Mouse (Mus musculus): ENCODE results near the gene Sbno1. TPM values are rescaled to one million over a fixed set of nuclear protein-coding genes. Genes with fewer than 3 reads are reported as not detected.
A peak's percentile ranks its signal among the peaks of the same experiment; 100 is the strongest.
"Not testable (repeated sequence)": the region's sequence is repeated elsewhere in the genome, so short reads cannot be mapped to it uniquely, and the experiment has no call there.

Sbno1 gene
- 70.7 and 71.9 TPM in 2 replicates for polyA plus RNA-seq (2015; fragmentation: Nextera tagmentation; extraction: Ambion mirVana)

- Histone ChIP-seq H3K9ac (peak within 1 kb of the TSS; percentile 86), H3K27me3 (no peaks in the 10 kb centered on the region), H3K4me2 (peak within 1 kb of the TSS; percentile 89), H3K36me3 (peaks cover 6% of the 10 kb centered on the region; the same call in 1 of the 2 replicates), H3K9me3 (no peaks in the 10 kb centered on the region), H3K4me3 (peak within 1 kb of the TSS; percentile 98), H3K4me1 (0 out of 2 replicates have a peak, but pooled peaks cover 7% of the 10 kb centered on the region), H3K27ac (peak within 1 kb of the TSS; percentile 92)
- ATAC-seq (ENCODE audit: insufficient number of reproducible peaks, low FRiP score, low TSS enrichment, low read depth): peak; percentile 95
- under 1% methylated on average over 62 of the region's 81 CpGs for WGBS
Observed at GRCm38 (mm10) chr5:124425412-124426259, at the start of gene Sbno1. Sbno1 (minus strand) TSS chr5:124426001.

GRCm38 (mm10) chr5:124470591-124471171 lies 44.9 kb upstream of the Sbno1 start:
- Histone ChIP-seq H3K36me3 (peaks cover 35% of the 10 kb centered on the region), H3K27me3 (no peaks in the 10 kb centered on the region), H3K4me1 (peaks cover 5% of the 10 kb centered on the region), H3K9me3 (no peaks in the 10 kb centered on the region), H3K4me2 (no peak overlapping the region), H3K9ac (no peak overlapping the region), H3K27ac (no peak overlapping the region), H3K4me3 (no peak overlapping the region)
- 62% methylated on average over 6 of the region's 6 CpGs for WGBS
- ATAC-seq (ENCODE audit: insufficient number of reproducible peaks, low FRiP score, low TSS enrichment, low read depth): no peak

- Histone ChIP-seq H3K4me3 (no peak overlapping the region), H3K9me3 (no peaks in the 10 kb centered on the region), H3K36me3 (peaks cover 41% of the 10 kb centered on the region), H3K4me2 (no peak overlapping the region), H3K27me3 (no peaks in the 10 kb centered on the region), H3K27ac (no peak overlapping the region), H3K9ac (no peak overlapping the region), H3K4me1 (no peaks in the 10 kb centered on the region)
- 89% methylated on average over 6 of the region's 6 CpGs for WGBS
- no peak for ATAC-seq (ENCODE audit: insufficient number of reproducible peaks, low FRiP score, low TSS enrichment, low read depth)
Observed at GRCm38 (mm10) chr5:124469486-124469885, 43.7 kb upstream of the Sbno1 start.

GRCm38 (mm10) chr5:124468365-124468764 lies 42.6 kb upstream of the Sbno1 start:
- Histone ChIP-seq H3K27me3 (no peaks in the 10 kb centered on the region), H3K4me3 (no peak overlapping the region), H3K9me3 (no peaks in the 10 kb centered on the region), H3K36me3 (peaks cover 47% of the 10 kb centered on the region), H3K4me2 (no peak overlapping the region), H3K4me1 (no peaks in the 10 kb centered on the region), H3K27ac (no peak overlapping the region), H3K9ac (no peak overlapping the region)
- 87% methylated on average over 7 of the region's 7 CpGs for WGBS
- no peak for ATAC-seq (ENCODE audit: insufficient number of reproducible peaks, low FRiP score, low TSS enrichment, low read depth)

GRCm38 (mm10) chr5:124467766-124468165 lies 42.0 kb upstream of the Sbno1 start:
- Histone ChIP-seq H3K4me3 (no peak overlapping the region), H3K27ac (no peak overlapping the region), H3K4me2 (no peak overlapping the region), H3K9me3 (no peaks in the 10 kb centered on the region), H3K4me1 (no peaks in the 10 kb centered on the region), H3K9ac (no peak overlapping the region), H3K27me3 (no peaks in the 10 kb centered on the region), H3K36me3 (peaks cover 53% of the 10 kb centered on the region)
- no peak for ATAC-seq (ENCODE audit: insufficient number of reproducible peaks, low FRiP score, low TSS enrichment, low read depth)
- WGBS: 85% methylated on average over 1 of the region's 1 CpGs

GRCm38 (mm10) chr5:124464905-124465304 lies 39.1 kb upstream of the Sbno1 start:
- no peaks in the 10 kb centered on the region for H3K27me3 ChIP-seq
- no peak overlapping the region for H3K4me2 ChIP-seq
- no peak overlapping the region for H3K9ac ChIP-seq
- H3K9me3 ChIP-seq: no peaks in the 10 kb centered on the region
- no peak for ATAC-seq (ENCODE audit: insufficient number of reproducible peaks, low FRiP score, low TSS enrichment, low read depth)
- peaks cover 75% of the 10 kb centered on the region for H3K36me3 ChIP-seq
- no peak overlapping the region; the same call in 1 of the 2 replicates for H3K27ac ChIP-seq
- no peaks in the 10 kb centered on the region for H3K4me1 ChIP-seq
- H3K4me3 ChIP-seq: no peak overlapping the region

GRCm38 (mm10) chr5:124463462-124463861 lies 37.7 kb upstream of the Sbno1 start:
- H3K4me3 ChIP-seq: no peak overlapping the region
- no peak overlapping the region for H3K4me2 ChIP-seq
- no peaks in the 10 kb centered on the region for H3K4me1 ChIP-seq
- no peak overlapping the region for H3K9ac ChIP-seq
- H3K27ac ChIP-seq: no peak overlapping the region; the same call in 1 of the 2 replicates
- H3K36me3 ChIP-seq: peaks cover 79% of the 10 kb centered on the region
- H3K27me3 ChIP-seq: no peaks in the 10 kb centered on the region
- H3K9me3 ChIP-seq: no peaks in the 10 kb centered on the region
- ATAC-seq (ENCODE audit: insufficient number of reproducible peaks, low FRiP score, low TSS enrichment, low read depth): no peak
- WGBS: 86% methylated on average over 5 of the region's 5 CpGs

- no peaks in the 10 kb centered on the region for H3K9me3 ChIP-seq
- peaks cover 79% of the 10 kb centered on the region for H3K36me3 ChIP-seq
- no peak for ATAC-seq (ENCODE audit: insufficient number of reproducible peaks, low FRiP score, low TSS enrichment, low read depth)
- no peaks in the 10 kb centered on the region for H3K27me3 ChIP-seq
- H3K4me1 ChIP-seq: no peaks in the 10 kb centered on the region
- no peak overlapping the region for H3K9ac ChIP-seq
- no peak overlapping the region for H3K4me3 ChIP-seq
- H3K4me2 ChIP-seq: no peak overlapping the region
- WGBS: 90% methylated on average over 8 of the region's 8 CpGs
- no peak overlapping the region for H3K27ac ChIP-seq
Observed at GRCm38 (mm10) chr5:124462297-124463025, 36.7 kb upstream of the Sbno1 start.

GRCm38 (mm10) chr5:124460922-124461321 lies 35.1 kb upstream of the Sbno1 start:
- H3K27me3 ChIP-seq; H3K9ac ChIP-seq; H3K4me3 ChIP-seq; H3K4me2 ChIP-seq; H3K9me3 ChIP-seq; H3K27ac ChIP-seq; ATAC-seq (ENCODE audit: insufficient number of reproducible peaks, low FRiP score, low TSS enrichment, low read depth); H3K4me1 ChIP-seq: not testable (repeated sequence)
- peaks cover 83% of the 10 kb centered on the region for H3K36me3 ChIP-seq
- 90% methylated on average over 14 of the region's 14 CpGs for WGBS

- ATAC-seq (ENCODE audit: insufficient number of reproducible peaks, low FRiP score, low TSS enrichment, low read depth): no peak
- H3K4me2 ChIP-seq: no peak overlapping the region
- H3K4me1 ChIP-seq: peaks cover 10% of the 10 kb centered on the region; the same call in 1 of the 2 replicates
- peaks cover 92% of the 10 kb centered on the region for H3K36me3 ChIP-seq
- H3K4me3 ChIP-seq: no peak overlapping the region
- H3K9me3 ChIP-seq: no peaks in the 10 kb centered on the region
- no peak overlapping the region for H3K9ac ChIP-seq
- H3K27me3 ChIP-seq: no peaks in the 10 kb centered on the region
- WGBS: 94% methylated on average over 6 of the region's 6 CpGs
- H3K27ac ChIP-seq: no peak overlapping the region
Observed at GRCm38 (mm10) chr5:124456762-124457161, 31.0 kb upstream of the Sbno1 start.

- H3K4me2 ChIP-seq: no peak overlapping the region
- no peak overlapping the region for H3K9ac ChIP-seq
- H3K4me3 ChIP-seq: no peak overlapping the region
- no peaks in the 10 kb centered on the region for H3K27me3 ChIP-seq
- peaks cover 21% of the 10 kb centered on the region for H3K4me1 ChIP-seq
- H3K9me3 ChIP-seq: no peaks in the 10 kb centered on the region
- peaks cover 92% of the 10 kb centered on the region for H3K36me3 ChIP-seq
- WGBS: 78% methylated on average over 1 of the region's 1 CpGs
- no peak for ATAC-seq (ENCODE audit: insufficient number of reproducible peaks, low FRiP score, low TSS enrichment, low read depth)
- H3K27ac ChIP-seq: peak overlapping the region; percentile 75
Observed at GRCm38 (mm10) chr5:124454082-124454419, 28.2 kb upstream of the Sbno1 start.

Measured in limb, embryonic 15.5 days (tissue).